Mouse (Mus musculus): ENCODE measurements around the gene Polr3gl. TPM values are rescaled to one million over a fixed set of nuclear protein-coding genes. Genes with fewer than 3 reads are reported as not detected.

Polr3gl gene
- polyA plus RNA-seq, 1 experiment: 17.8 TPM

- H3K4me1 ChIP-seq (ENCODE audit: control insufficient read depth, insufficient read depth, low read length): peaks cover 29% of the 10 kb centered on the region
These were observed 16.4 kb downstream of the Polr3gl start for GRCm38 (mm10) chr3:96577566-96577965.

DNA sequence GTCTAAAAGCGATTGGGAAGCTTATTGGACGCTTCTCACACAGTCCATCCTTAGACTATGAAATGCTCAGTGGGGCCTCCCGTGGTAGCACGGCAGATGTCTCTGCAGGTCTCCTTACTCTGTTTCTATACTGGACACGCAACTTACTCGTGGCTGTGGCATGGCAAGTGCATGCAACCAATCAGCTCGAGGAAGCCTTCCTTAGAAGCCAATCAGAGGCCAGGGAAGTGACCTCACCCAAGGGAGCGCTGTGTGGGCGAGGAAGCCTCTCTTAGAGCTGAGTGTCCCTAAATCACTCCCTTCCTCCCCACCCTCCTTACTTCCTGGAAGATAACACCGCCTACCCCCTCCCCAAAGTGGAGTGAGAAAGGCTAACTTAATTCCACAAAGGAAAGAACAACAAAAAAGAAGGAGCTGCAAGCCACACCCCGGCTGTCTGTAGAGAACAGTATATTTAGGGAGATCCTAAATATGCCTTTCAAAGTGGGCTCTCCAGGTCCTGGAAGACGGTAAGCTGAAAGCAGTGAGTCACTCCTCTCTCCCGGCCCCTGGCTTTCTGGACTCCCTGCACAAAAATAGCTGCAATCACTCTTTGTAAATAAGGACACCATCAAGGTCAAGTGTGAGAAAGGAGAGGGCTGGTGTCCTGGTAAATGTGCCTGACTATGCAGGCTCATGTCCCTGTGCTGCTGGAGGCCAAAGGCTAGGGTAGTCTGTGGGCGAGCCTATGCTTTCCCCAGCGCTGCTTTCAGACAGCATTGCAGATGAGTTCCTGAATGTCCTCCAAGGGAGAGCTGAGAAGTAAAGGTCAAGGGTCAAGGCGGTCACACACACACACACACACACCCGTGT lies 17.1 kb downstream of the Polr3gl start, which contains the start of gene Gm16253:
Gm16253 (plus strand) TSS at position 295 of the 852 bp plus-strand sequence.
- Histone ChIP-seq H3K4me1 (ENCODE audit: control insufficient read depth, insufficient read depth, low read length) (peaks cover 29% of the 10 kb centered on the region), H3K4me3 (ENCODE audit: control insufficient read depth, low read depth, low read length) (no peak within 1 kb of the TSS), H3K36me3 (ENCODE audit: control insufficient read depth, insufficient read depth, low read length) (no peaks in the 10 kb centered on the region), H3K27me3 (ENCODE audit: control insufficient read depth, insufficient read depth, low read length) (no peaks in the 10 kb centered on the region), H3K27ac (ENCODE audit: control insufficient read depth, insufficient read depth, low read depth, low read length) (peak within 1 kb of the TSS; percentile 87)
- TF ChIP-seq POLR2A (IDR thresholded peaks at IDR 0.05; ENCODE audit: control insufficient read depth, low read depth, low read length): no peak

More at GRCm38 (mm10) chr3:96577566-96577965, 16.4 kb downstream of the Polr3gl start:
- Histone ChIP-seq H3K36me3 (ENCODE audit: control insufficient read depth, insufficient read depth, low read length) (no peaks in the 10 kb centered on the region), H3K4me3 (ENCODE audit: control insufficient read depth, low read depth, low read length) (no peak overlapping the region), H3K27ac (ENCODE audit: control insufficient read depth, insufficient read depth, low read depth, low read length) (peak overlapping the region; percentile 80), H3K27me3 (ENCODE audit: control insufficient read depth, insufficient read depth, low read length) (no peaks in the 10 kb centered on the region)
- TF ChIP-seq CTCF (IDR thresholded peaks at IDR 0.05; ENCODE audit: control insufficient read depth, insufficient read depth, insufficient replicate concordance, low read depth, low read length) (no peak), POLR2A (IDR thresholded peaks at IDR 0.05; ENCODE audit: control insufficient read depth, low read depth, low read length) (no peak)

- Histone ChIP-seq H3K27me3 (ENCODE audit: control insufficient read depth, insufficient read depth, low read length) (no peaks in the 10 kb centered on the region), H3K36me3 (ENCODE audit: control insufficient read depth, insufficient read depth, low read length) (no peaks in the 10 kb centered on the region), H3K27ac (ENCODE audit: control insufficient read depth, insufficient read depth, low read depth, low read length) (peak overlapping the region; percentile 87), H3K4me1 (ENCODE audit: control insufficient read depth, insufficient read depth, low read length) (peaks cover 30% of the 10 kb centered on the region), H3K4me3 (ENCODE audit: control insufficient read depth, low read depth, low read length) (no peak overlapping the region)
- TF ChIP-seq POLR2A (IDR thresholded peaks at IDR 0.05; ENCODE audit: control insufficient read depth, low read depth, low read length) (no peak), CTCF (IDR thresholded peaks at IDR 0.05; ENCODE audit: control insufficient read depth, insufficient read depth, insufficient replicate concordance, low read depth, low read length) (no peak)
These were observed 17.8 kb downstream of the Polr3gl start for GRCm38 (mm10) chr3:96576005-96576658.

DNA sequence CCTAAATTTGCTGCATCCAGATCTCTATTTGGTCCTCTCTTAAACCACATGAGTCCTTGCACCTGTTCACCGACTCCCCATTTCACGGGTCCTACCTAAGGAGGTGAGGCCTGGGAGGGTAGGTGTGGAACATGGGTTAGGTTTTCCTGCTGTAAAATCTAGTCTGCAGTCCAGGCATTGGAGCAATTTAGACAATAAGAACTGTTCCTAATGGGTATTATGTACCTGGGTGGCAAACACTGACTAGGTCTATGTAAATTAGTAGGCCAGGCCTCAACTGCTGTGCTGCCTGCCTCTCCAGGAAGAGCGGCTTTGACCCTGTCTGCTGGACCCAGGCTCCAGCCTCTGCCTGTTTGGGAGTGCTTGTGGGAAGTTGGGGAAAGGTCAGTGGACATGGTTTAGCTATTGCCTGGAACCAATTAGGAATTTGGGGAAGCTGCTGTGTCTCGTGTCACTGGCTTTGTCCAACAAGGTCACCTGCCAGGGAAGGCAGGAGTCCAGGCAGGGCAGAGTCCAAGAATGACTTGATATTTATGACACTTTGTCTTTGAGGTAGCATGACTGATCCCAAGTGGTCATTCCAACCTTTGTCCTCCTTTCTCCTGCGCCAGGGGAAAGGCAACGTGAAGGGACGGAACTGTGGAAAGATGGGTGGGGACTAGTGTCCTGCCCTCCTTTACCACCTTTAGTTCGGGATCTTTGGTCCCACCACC lies 18.6 kb downstream of the Polr3gl start:
- Histone ChIP-seq H3K36me3 (ENCODE audit: control insufficient read depth, insufficient read depth, low read length) (no peaks in the 10 kb centered on the region), H3K4me3 (ENCODE audit: control insufficient read depth, low read depth, low read length) (no peak overlapping the region), H3K27ac (ENCODE audit: control insufficient read depth, insufficient read depth, low read depth, low read length) (no peak overlapping the region), H3K27me3 (ENCODE audit: control insufficient read depth, insufficient read depth, low read length) (no peaks in the 10 kb centered on the region), H3K4me1 (ENCODE audit: control insufficient read depth, insufficient read depth, low read length) (peaks cover 27% of the 10 kb centered on the region)
- TF ChIP-seq CTCF (IDR thresholded peaks at IDR 0.05; ENCODE audit: control insufficient read depth, insufficient read depth, insufficient replicate concordance, low read depth, low read length): no peak
- no peak for TF ChIP-seq POLR2A (IDR thresholded peaks at IDR 0.05; ENCODE audit: control insufficient read depth, low read depth, low read length)

DNA sequence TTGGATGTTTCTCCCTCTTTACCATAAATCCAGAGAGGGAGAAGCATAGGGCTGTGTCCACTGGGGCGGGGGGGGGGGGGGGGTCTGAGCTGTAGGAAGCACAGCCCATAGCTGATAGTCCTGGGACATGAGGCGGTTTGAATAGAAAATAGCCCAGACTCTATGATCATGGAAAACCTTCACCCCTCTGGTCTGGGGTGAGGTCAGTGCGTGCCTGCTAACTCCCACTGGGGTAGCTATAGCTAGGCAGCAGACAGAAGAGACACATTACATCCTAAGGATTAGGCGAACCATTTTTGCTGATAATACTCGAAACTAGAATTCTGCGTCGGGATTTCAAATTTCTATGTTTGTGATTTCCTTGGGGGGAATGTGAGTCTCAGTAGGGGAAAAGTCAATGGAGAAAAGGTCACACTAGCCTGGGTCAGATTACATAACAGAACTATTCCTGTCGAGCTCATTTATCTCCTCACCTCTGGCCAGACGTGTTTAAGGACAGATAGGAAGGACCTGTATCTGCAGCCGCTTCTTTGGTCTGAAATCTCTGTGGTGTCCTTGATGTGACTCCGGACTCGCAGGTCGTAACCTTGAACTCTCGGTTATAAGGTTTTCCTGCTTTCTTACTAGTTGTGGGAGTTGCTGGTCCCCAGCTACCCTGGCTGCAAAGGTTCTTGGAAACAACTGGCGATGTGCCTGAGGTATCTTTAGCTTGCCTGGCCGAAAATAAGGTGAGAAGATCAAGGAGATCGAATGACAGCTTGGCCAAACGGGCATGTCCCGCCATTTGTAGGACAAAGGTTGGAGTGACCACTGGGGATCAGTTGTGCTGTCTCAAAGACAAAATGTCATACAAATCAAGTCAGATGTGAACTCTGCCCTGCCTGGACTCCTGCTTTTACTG lies 20.1 kb downstream of the Polr3gl start:
- H3K4me1 ChIP-seq (ENCODE audit: control insufficient read depth, insufficient read depth, low read length): peaks cover 27% of the 10 kb centered on the region
- no peak overlapping the region; the same call in 1 of the 2 replicates for H3K27ac ChIP-seq (ENCODE audit: control insufficient read depth, insufficient read depth, low read depth, low read length)
- no peak overlapping the region for H3K4me3 ChIP-seq (ENCODE audit: control insufficient read depth, low read depth, low read length)
- no peaks in the 10 kb centered on the region for H3K36me3 ChIP-seq (ENCODE audit: control insufficient read depth, insufficient read depth, low read length)
- TF ChIP-seq CTCF (IDR thresholded peaks at IDR 0.05; ENCODE audit: control insufficient read depth, insufficient read depth, insufficient replicate concordance, low read depth, low read length): no peak
- TF ChIP-seq POLR2A (IDR thresholded peaks at IDR 0.05; ENCODE audit: control insufficient read depth, low read depth, low read length): no peak
- no peaks in the 10 kb centered on the region for H3K27me3 ChIP-seq (ENCODE audit: control insufficient read depth, insufficient read depth, low read length)

DNA sequence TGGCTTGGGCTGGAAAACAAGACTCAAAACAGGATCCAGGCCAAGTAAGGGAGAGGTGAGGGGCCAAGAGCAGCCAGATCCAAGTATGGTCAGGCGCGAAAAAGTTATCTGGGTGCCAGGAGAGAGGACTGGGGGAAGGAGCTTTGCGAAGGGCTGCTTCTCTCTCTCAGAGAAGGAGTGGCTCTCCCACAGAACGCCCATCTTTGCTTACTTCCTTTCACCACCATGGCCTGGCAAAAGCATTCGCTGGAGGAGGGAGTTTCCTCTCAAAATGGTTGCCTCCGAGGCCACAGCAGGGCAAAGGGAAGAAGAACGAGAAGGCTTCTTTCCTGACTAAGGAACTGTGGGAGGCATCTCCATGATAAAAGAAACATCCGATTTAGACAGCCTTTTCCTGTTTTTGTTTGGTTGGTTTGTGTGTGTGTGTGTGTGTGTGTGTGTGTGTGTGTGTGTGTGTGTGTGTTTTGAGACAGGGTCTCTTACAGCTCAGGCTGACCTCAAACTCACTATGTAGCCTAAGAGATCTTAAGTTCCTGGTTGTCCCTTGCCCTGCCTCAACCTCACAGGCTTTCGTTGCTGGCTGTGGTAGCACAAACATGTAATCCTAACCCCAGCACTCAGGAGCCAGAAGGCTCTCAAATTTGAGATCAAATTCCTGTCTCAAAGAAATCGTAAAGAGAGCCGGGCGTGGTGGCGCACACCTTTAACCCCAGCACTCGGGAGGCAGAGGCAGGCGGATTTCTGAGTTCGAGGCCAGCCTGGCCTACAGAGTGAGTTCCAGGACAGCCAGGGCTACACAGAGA lies 21.9 kb downstream of the Polr3gl start:
- peaks cover 22% of the 10 kb centered on the region for H3K4me1 ChIP-seq (ENCODE audit: control insufficient read depth, insufficient read depth, low read length)
- H3K36me3 ChIP-seq (ENCODE audit: control insufficient read depth, insufficient read depth, low read length): no peaks in the 10 kb centered on the region
- H3K27me3 ChIP-seq (ENCODE audit: control insufficient read depth, insufficient read depth, low read length): no peaks in the 10 kb centered on the region
- peak overlapping the region; percentile 62; the same call in 1 of the 2 replicates for H3K27ac ChIP-seq (ENCODE audit: control insufficient read depth, insufficient read depth, low read depth, low read length)
- TF ChIP-seq CTCF (IDR thresholded peaks at IDR 0.05; ENCODE audit: control insufficient read depth, insufficient read depth, insufficient replicate concordance, low read depth, low read length): no peak
- TF ChIP-seq POLR2A (IDR thresholded peaks at IDR 0.05; ENCODE audit: control insufficient read depth, low read depth, low read length): no peak
- H3K4me3 ChIP-seq (ENCODE audit: control insufficient read depth, low read depth, low read length): no peak overlapping the region

All from testis, adult 2 months (tissue).